Mouse (Mus musculus) bone marrow macrophage, adult 2 months (primary cell): ENCODE results near the gene Atf7ip2.

Experiments
- CTCF ChIP-seq: IDR thresholded peaks from 2 replicates; pipeline ENCODE4 v1.5.1; 2012; ENCODE audit warnings: low read depth, mild to moderate bottlenecking, low read length, moderate library complexity
- POLR2A ChIP-seq: IDR thresholded peaks from 2 replicates; pipeline ENCODE4 v1.6.1; 2012; ENCODE audit warnings: mild to moderate bottlenecking, low read depth, low read length, borderline replicate concordance

DNA sequence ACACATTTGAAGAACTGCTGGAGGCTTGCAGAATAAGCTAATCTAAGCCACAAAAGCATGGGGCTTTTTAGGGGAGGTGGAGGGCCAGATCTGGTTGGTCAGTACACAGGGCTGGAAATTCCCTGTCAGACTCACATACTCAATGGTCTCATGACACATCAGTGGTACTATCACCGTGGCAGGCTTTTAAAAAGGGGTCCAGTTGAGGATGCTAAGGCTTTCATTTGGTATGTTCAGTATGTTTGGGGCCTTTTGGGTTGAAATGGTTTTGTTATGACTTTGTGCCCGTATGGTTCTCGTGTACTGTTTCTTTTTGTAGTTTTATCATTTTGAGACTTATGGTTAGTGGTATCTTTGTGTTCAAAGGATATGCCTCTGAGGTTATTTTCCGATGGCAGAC lies 21.2 kb upstream of the Atf7ip2 start:
- no peak for TF ChIP-seq CTCF
- TF ChIP-seq POLR2A, result no peak
